Mouse (Mus musculus) lung, adult 18-20 months (tissue): ENCODE measurements at regions not wholly inside any gene's neighbourhood (a gene's known extent, or its start where the extent isn't known, plus 50 kb on each side); places are given as distances from the start of the nearest gene placed in this dataset.
"Not testable (repeated sequence)": the region's sequence is repeated elsewhere in the genome, so short reads cannot be mapped to it uniquely, and the experiment has no call there.

Experiments
- DNase-seq, 2 experiments: peaks; one replicate each; pipeline ENCODE4 v3.0.0; 2022; ENCODE audit warnings: mixed read lengths in 2 of 2

DNA sequence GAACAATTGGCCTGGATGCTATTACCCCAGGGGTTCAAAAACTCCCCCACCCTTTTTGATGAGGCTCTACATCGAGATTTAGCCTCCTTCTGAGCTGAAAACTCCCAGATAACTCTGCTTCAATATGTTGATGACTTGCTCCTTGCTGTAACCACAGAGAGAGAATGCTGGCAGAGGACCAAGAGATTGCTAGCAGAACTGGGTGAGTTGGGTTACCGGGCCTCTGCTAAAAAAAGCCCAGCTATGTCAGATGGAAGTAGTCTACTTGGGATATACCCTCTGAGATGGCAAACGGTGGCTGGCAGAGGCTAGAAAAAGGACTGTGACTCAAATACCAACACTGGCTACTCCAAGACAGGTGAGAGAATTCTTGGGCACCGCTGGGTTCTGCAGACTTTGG, 63.9 kb upstream of the Gm906 start:
- DNase-seq = not testable (repeated sequence)

DNA sequence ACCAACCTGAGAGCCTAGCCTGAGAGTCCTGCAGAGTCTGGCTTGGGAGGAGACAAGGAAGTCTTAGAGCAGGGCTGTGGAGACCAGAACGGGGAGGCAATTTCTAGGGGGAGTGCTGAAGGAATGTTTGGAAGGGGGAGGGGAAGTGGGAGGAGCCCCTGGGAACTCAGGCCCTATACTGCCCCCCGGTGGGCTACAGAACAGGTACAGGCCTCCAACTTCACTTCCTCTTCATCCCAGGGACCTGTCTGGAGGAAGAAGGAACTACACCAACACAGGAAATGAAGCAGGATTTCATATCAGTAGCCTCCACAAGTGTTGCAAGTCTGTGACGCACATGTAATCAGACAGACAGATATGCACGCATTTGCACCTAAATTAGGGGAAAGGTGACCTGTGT, 72.4 kb upstream of the Gm906 start:
- DNase-seq = peak in 1 of 2 experiments; percentile 5

- DNase-seq = no peak
These were observed 78.5 kb upstream of the Gm906 start for GRCm38 (mm10) chr13:50328614-50329013.

- DNase-seq = no peak
These were observed 73.5 kb upstream of the Fbxw17 start for GRCm38 (mm10) chr13:50344121-50344520.

- DNase-seq = no peak
These were observed 65.7 kb upstream of the Fbxw17 start for GRCm38 (mm10) chr13:50351946-50352345.

DNA sequence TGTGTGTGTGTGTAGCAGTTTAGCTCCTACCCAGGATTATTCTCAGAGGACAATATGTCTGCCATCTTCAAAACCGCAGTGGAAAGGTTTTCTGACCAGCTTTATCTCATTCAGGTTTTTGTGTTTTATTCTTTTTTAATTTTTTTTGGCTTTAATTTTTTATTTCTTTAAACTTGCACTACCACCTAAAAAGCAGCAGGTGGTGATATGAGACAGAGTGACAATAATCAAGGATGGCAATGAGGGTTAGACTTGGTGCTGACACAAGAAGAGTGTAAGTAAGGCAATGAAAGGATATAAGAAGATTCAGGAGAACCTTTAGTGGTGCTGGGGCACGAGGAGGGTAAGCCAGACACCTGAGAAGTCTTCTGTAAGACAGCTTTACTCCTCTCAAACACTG, 62.4 kb upstream of the Fbxw17 start:
- DNase-seq = no peak

DNA sequence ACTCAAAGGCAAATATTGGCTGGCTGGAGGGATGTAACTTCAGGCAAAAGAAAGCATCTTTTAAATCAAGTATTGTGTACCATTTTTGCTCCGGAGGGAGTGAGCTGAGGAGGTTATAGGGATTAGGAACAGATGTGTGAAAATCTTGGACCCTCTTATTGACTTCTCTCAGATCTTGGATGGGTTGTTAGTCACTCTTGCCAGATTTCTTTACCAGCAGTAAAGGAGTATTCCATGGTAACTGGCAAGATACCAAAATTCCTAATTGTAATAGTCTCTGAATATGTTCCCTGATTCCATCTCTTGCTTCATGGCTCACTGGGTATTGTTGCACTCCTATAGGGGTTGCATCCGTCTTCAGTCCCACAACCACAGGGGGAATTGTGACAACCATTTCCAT, 58.1 kb upstream of the Fbxw17 start:
- DNase-seq = no peak
